Mouse (Mus musculus) midbrain, embryonic 15.5 days (tissue): ENCODE results near the gene Bpnt1. TPM values are rescaled to one million over a fixed set of nuclear protein-coding genes. Genes with fewer than 3 reads are reported as not detected.
A peak's percentile ranks its signal among the peaks of the same experiment; 100 is the strongest.

Experiments used
- ATAC-seq: fragments of 200-750 bp; cut with Nextera tagmentation; replicated peaks from 2 replicates; pipeline ENCODE4 v1.8.0; 2017; ENCODE audit warnings: moderate TSS enrichment
- H3K27ac ChIP-seq: fragments of 300-500 bp; sonication (generic); 2 replicates; pipeline ENCODE4 v1.5.1; 2015; ENCODE audit warnings: mild to moderate bottlenecking, inconsistent platforms
- H3K27me3 ChIP-seq: fragments of 300-500 bp; sonication (generic); replicated peaks from 2 replicates; pipeline ENCODE4 v1.6.1; 2015; ENCODE audit warnings: inconsistent platforms
- H3K36me3 ChIP-seq: fragments of 300-500 bp; sonication (generic); replicated peaks from 2 replicates; pipeline ENCODE4 v1.6.1; 2015; ENCODE audit warnings: inconsistent platforms
- H3K4me1 ChIP-seq: fragments of 300-500 bp; sonication (generic); 2 replicates; pipeline ENCODE4 v1.6.1; 2015; ENCODE audit warnings: inconsistent platforms
- H3K4me2 ChIP-seq: fragments of 300-500 bp; sonication (generic); 2 replicates; pipeline ENCODE4 v1.6.1; 2015; ENCODE audit warnings: inconsistent platforms, mild to moderate bottlenecking, moderate library complexity
- H3K4me3 ChIP-seq: fragments of 300-500 bp; sonication (generic); 2 replicates; pipeline ENCODE4 v1.5.1; 2015; ENCODE audit warnings: mild to moderate bottlenecking, inconsistent platforms
- H3K9ac ChIP-seq: fragments of 300-500 bp; sonication (generic); 2 replicates; pipeline ENCODE4 v1.6.1; 2015; ENCODE audit warnings: mild to moderate bottlenecking, inconsistent platforms
- H3K9me3 ChIP-seq: fragments of 300-500 bp; sonication (generic); 2 replicates; pipeline ENCODE4 v1.6.1; 2016; ENCODE audit warnings: inconsistent platforms
- WGBS: fragments of 180-500 bp; shearing (Covaris S2); methylation state at CpG from one replicate; pipeline ENCODE4 v1.1.7; 2015; ENCODE audit warnings: mixed read lengths; 5-methylcytosine and 5-hydroxymethylcytosine counted together
- polyA plus RNA-seq: library from polyadenylated mRNA; unstranded; fragments of >200 nt; fragmentation: Nextera tagmentation; extraction: Ambion mirVana; gene quantifications from 2 replicates; pipeline ENCODE4 v1.2.1, GENCODE M21; 2015

The Bpnt1 gene
- polyA plus RNA-seq: 46.2 and 48.0 TPM in 2 replicates

GRCm38 (mm10) chr1:185331983-185332430 lies at the start of gene Bpnt1:
Gene Bpnt1, plus strand, starts transcription at chr1:185332149.
- H3K27ac ChIP-seq: peak within 1 kb of the TSS; percentile 83
- H3K27me3 ChIP-seq: no peaks in the 10 kb centered on the region
- H3K4me3 ChIP-seq: peak within 1 kb of the TSS; percentile 60
- WGBS: under 1% methylated on average over 32 of the region's 32 CpGs
- peaks cover 50% of the 10 kb centered on the region for H3K4me1 ChIP-seq
- H3K4me2 ChIP-seq: peak within 1 kb of the TSS; percentile 63
- peak; percentile 84 for ATAC-seq
- no peaks in the 10 kb centered on the region for H3K36me3 ChIP-seq
- H3K9me3 ChIP-seq: no peaks in the 10 kb centered on the region
- H3K9ac ChIP-seq: peak within 1 kb of the TSS; percentile 70

GRCm38 (mm10) chr1:185282846-185283245 lies 49.1 kb upstream of the Bpnt1 start:
- Histone ChIP-seq H3K9me3 (no peaks in the 10 kb centered on the region), H3K27ac (no peak overlapping the region), H3K4me2 (no peak overlapping the region), H3K27me3 (no peaks in the 10 kb centered on the region), H3K9ac (no peak overlapping the region), H3K4me1 (0 out of 2 replicates have a peak, but pooled peaks cover 3% of the 10 kb centered on the region), H3K36me3 (peaks cover 70% of the 10 kb centered on the region), H3K4me3 (no peak overlapping the region)
- WGBS: 96% methylated on average over 11 of the region's 11 CpGs
- no peak for ATAC-seq

GRCm38 (mm10) chr1:185283247-185283646 lies 48.7 kb upstream of the Bpnt1 start:
- Histone ChIP-seq H3K9ac (no peak overlapping the region), H3K27ac (no peak overlapping the region), H3K27me3 (no peaks in the 10 kb centered on the region), H3K36me3 (peaks cover 68% of the 10 kb centered on the region), H3K4me2 (no peak overlapping the region), H3K9me3 (no peaks in the 10 kb centered on the region), H3K4me3 (no peak overlapping the region), H3K4me1 (0 out of 2 replicates have a peak, but pooled peaks cover 3% of the 10 kb centered on the region)
- 97% methylated on average over 15 of the region's 15 CpGs for WGBS
- ATAC-seq: no peak

GRCm38 (mm10) chr1:185284740-185285139 lies 47.2 kb upstream of the Bpnt1 start:
- Histone ChIP-seq H3K4me1 (0 out of 2 replicates have a peak, but pooled peaks cover 3% of the 10 kb centered on the region), H3K4me3 (no peak overlapping the region), H3K9me3 (no peaks in the 10 kb centered on the region), H3K36me3 (peaks cover 56% of the 10 kb centered on the region), H3K27me3 (no peaks in the 10 kb centered on the region), H3K9ac (no peak overlapping the region), H3K4me2 (no peak overlapping the region), H3K27ac (no peak overlapping the region)
- 75% methylated on average over 4 of the region's 4 CpGs for whole genome bisulfite sequencing
- ATAC-seq: no peak; the same call in 1 of the 2 replicates

GRCm38 (mm10) chr1:185285171-185285570 lies 46.8 kb upstream of the Bpnt1 start:
- Histone ChIP-seq H3K4me3 (no peak overlapping the region), H3K27me3 (no peaks in the 10 kb centered on the region), H3K4me1 (0 out of 2 replicates have a peak, but pooled peaks cover 3% of the 10 kb centered on the region), H3K9ac (no peak overlapping the region), H3K36me3 (peaks cover 54% of the 10 kb centered on the region), H3K27ac (no peak overlapping the region), H3K4me2 (no peak overlapping the region), H3K9me3 (no peaks in the 10 kb centered on the region)
- ATAC-seq: no peak
- WGBS: 74% methylated on average over 4 of the region's 4 CpGs

- no peak for ATAC-seq
Observed at GRCm38 (mm10) chr1:185287066-185287465, 44.9 kb upstream of the Bpnt1 start.

GRCm38 (mm10) chr1:185289231-185289630 lies 42.7 kb upstream of the Bpnt1 start:
- no peak overlapping the region for H3K4me2 ChIP-seq
- no peak overlapping the region for H3K9ac ChIP-seq
- no peak overlapping the region for H3K27ac ChIP-seq
- H3K9me3 ChIP-seq: no peaks in the 10 kb centered on the region
- no peak overlapping the region for H3K4me3 ChIP-seq
- H3K27me3 ChIP-seq: no peaks in the 10 kb centered on the region
- H3K4me1 ChIP-seq: 0 out of 2 replicates have a peak, but pooled peaks cover 3% of the 10 kb centered on the region
- H3K36me3 ChIP-seq: peaks cover 40% of the 10 kb centered on the region
- no peak for ATAC-seq
- 90% methylated on average over 5 of the region's 5 CpGs for WGBS

More at GRCm38 (mm10) chr1:185287066-185287465, 44.9 kb upstream of the Bpnt1 start:
- Histone ChIP-seq H3K27me3 (no peaks in the 10 kb centered on the region), H3K9me3 (no peaks in the 10 kb centered on the region), H3K4me3 (no peak overlapping the region), H3K36me3 (peaks cover 43% of the 10 kb centered on the region), H3K27ac (no peak overlapping the region), H3K9ac (no peak overlapping the region), H3K4me2 (no peak overlapping the region), H3K4me1 (0 out of 2 replicates have a peak, but pooled peaks cover 3% of the 10 kb centered on the region)
- WGBS: 93% methylated on average over 20 of the region's 20 CpGs

- H3K4me3 ChIP-seq: no peak overlapping the region
- peaks cover 36% of the 10 kb centered on the region for H3K36me3 ChIP-seq
- WGBS: 77% methylated on average over 4 of the region's 4 CpGs
- no peaks in the 10 kb centered on the region for H3K4me1 ChIP-seq
- H3K9ac ChIP-seq: no peak overlapping the region
- no peak overlapping the region for H3K4me2 ChIP-seq
- H3K27ac ChIP-seq: no peak overlapping the region
- ATAC-seq: no peak
- no peaks in the 10 kb centered on the region for H3K9me3 ChIP-seq
- no peaks in the 10 kb centered on the region for H3K27me3 ChIP-seq
Observed at GRCm38 (mm10) chr1:185291336-185291735, 40.6 kb upstream of the Bpnt1 start.

GRCm38 (mm10) chr1:185292646-185293360 lies 39.1 kb upstream of the Bpnt1 start:
- H3K27me3 ChIP-seq: no peaks in the 10 kb centered on the region
- no peaks in the 10 kb centered on the region for H3K4me1 ChIP-seq
- no peak overlapping the region for H3K4me2 ChIP-seq
- ATAC-seq: no peak
- H3K27ac ChIP-seq: no peak overlapping the region
- H3K9ac ChIP-seq: no peak overlapping the region
- WGBS: 92% methylated on average over 10 of the region's 10 CpGs
- peaks cover 34% of the 10 kb centered on the region for H3K36me3 ChIP-seq
- H3K9me3 ChIP-seq: no peaks in the 10 kb centered on the region
- H3K4me3 ChIP-seq: no peak overlapping the region

GRCm38 (mm10) chr1:185296850-185297249 lies 35.1 kb upstream of the Bpnt1 start:
- whole genome bisulfite sequencing: 95% methylated on average over 7 of the region's 7 CpGs
- no peak overlapping the region for H3K4me2 ChIP-seq
- no peak overlapping the region for H3K9ac ChIP-seq
- no peaks in the 10 kb centered on the region for H3K27me3 ChIP-seq
- ATAC-seq: no peak
- H3K36me3 ChIP-seq: peaks cover 31% of the 10 kb centered on the region
- no peaks in the 10 kb centered on the region for H3K9me3 ChIP-seq
- H3K27ac ChIP-seq: no peak overlapping the region
- no peaks in the 10 kb centered on the region for H3K4me1 ChIP-seq
- no peak overlapping the region for H3K4me3 ChIP-seq

- Histone ChIP-seq H3K36me3 (peaks cover 32% of the 10 kb centered on the region), H3K9me3 (no peaks in the 10 kb centered on the region), H3K4me2 (no peak overlapping the region)
Observed at GRCm38 (mm10) chr1:185298496-185298895, 33.5 kb upstream of the Bpnt1 start.

GRCm38 (mm10) chr1:185302816-185303215 lies 29.1 kb upstream of the Bpnt1 start:
- Histone ChIP-seq H3K36me3 (peaks cover 17% of the 10 kb centered on the region), H3K27me3 (no peaks in the 10 kb centered on the region), H3K4me2 (no peak overlapping the region), H3K4me1 (no peaks in the 10 kb centered on the region), H3K9me3 (no peaks in the 10 kb centered on the region), H3K9ac (no peak overlapping the region), H3K4me3 (no peak overlapping the region), H3K27ac (no peak overlapping the region)
- ATAC-seq: no peak
- WGBS: 93% methylated on average over 6 of the region's 6 CpGs

More at GRCm38 (mm10) chr1:185298496-185298895, 33.5 kb upstream of the Bpnt1 start:
- Histone ChIP-seq H3K9ac (no peak overlapping the region), H3K4me3 (no peak overlapping the region), H3K27me3 (no peaks in the 10 kb centered on the region), H3K27ac (no peak overlapping the region), H3K4me1 (no peaks in the 10 kb centered on the region)
- WGBS: 92% methylated on average over 8 of the region's 8 CpGs
- ATAC-seq: no peak

GRCm38 (mm10) chr1:185306836-185307235 lies 25.1 kb upstream of the Bpnt1 start:
- Histone ChIP-seq H3K36me3 (peaks cover 18% of the 10 kb centered on the region), H3K4me3 (no peak overlapping the region), H3K9me3 (no peaks in the 10 kb centered on the region), H3K9ac (no peak overlapping the region), H3K27me3 (no peaks in the 10 kb centered on the region), H3K4me1 (no peaks in the 10 kb centered on the region), H3K27ac (no peak overlapping the region), H3K4me2 (no peak overlapping the region)
- no peak for ATAC-seq
- WGBS: 98% methylated on average over 12 of the region's 12 CpGs
